Mouse (Mus musculus): ENCODE data around the gene Apbb2.

The Apbb2 gene

DNA sequence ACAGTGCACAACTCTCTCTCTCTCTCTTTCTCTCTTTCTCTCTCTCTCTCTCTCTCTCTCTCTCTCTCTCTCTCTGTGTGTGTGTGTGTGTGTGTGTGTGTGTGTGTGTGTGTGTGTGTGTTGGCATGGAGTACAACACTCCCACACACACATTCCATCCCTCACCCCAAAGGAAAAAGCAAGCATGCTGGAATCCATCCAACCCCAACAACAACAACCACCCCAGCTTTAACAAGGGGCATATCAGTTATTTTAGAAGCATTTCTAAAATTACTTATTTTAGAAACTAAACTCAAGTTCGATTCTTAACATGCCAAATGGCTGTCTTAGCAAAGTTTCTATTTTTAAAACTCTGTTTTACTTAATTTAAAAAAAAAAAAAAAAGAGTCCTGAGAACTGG is 68.9 kb downstream of the Apbb2 start:
- no peak for DNase-seq (ENCODE audit: low spot score in 2 of 2)

- DNase-seq (ENCODE audit: low spot score in 2 of 2), result no peak
These were observed 71.5 kb downstream of the Apbb2 start for GRCm38 (mm10) chr5:66546969-66547511.

DNA sequence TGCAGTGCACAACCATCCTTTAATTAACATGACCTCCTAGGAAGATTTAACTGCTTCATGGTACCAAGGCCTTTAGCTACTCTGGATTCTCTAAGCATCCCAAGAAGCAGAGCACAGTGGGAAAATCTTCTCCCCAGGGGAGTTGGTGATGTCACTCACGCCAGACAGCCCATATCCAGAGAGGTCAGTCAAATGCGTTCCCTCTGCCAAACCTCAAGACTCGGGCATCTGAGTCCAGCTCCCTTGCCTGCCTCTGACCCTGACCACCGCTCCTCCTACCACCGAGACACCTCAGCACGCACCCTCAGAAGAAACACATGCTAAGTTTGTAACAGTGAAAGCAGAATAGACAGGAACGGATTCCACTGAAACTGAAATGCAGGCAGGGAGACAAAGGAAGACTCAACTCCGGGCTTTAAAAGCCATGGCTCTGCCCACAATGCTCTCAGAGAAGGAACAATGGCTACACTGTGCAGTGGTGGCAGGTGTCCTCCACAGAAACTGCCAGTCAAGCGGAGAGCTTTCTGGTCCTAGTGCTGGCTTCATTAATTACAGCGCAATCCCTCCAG is 72.9 kb downstream of the Apbb2 start:
- DNase-seq (ENCODE audit: low spot score in 2 of 2), result no peak

GRCm38 (mm10) chr5:66543761-66544160 is 74.8 kb downstream of the Apbb2 start:
- no peak for DNase-seq (ENCODE audit: low spot score in 2 of 2)

GRCm38 (mm10) chr5:66543344-66543743 is 75.2 kb downstream of the Apbb2 start:
- DNase-seq (ENCODE audit: low spot score in 2 of 2), result no peak

GRCm38 (mm10) chr5:66542521-66542920 is 76.1 kb downstream of the Apbb2 start:
- no peak for DNase-seq (ENCODE audit: low spot score in 2 of 2)

- no peak for DNase-seq (ENCODE audit: low spot score in 2 of 2)
These were observed 77.2 kb downstream of the Apbb2 start for GRCm38 (mm10) chr5:66541385-66541784.

GRCm38 (mm10) chr5:66540246-66540645 is 78.3 kb downstream of the Apbb2 start:
- DNase-seq (ENCODE audit: low spot score in 2 of 2), result no peak

DNA sequence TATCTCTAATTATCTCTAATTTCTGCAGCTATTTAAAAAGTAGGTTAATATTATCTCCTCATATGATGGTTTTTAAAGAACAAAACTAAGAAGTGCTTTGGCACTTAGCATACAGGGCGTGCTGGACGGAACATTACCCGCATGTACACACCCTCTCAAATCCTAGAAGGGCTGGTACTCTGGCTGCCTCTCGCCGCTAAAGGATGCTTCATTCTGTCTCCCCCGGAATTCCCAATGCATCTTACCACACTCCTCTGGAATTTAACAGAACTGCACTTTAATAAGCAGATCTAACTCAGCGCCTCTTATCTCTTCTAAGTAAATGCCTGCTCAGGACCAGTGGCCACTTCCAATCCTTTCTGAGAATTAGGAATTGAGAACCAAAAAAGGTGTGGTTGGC is 80.8 kb downstream of the Apbb2 start:
- no peak for DNase-seq (ENCODE audit: low spot score in 2 of 2)

GRCm38 (mm10) chr5:66536696-66537358 is 81.8 kb downstream of the Apbb2 start:
- DNase-seq (ENCODE audit: low spot score in 2 of 2), result no peak

DNA sequence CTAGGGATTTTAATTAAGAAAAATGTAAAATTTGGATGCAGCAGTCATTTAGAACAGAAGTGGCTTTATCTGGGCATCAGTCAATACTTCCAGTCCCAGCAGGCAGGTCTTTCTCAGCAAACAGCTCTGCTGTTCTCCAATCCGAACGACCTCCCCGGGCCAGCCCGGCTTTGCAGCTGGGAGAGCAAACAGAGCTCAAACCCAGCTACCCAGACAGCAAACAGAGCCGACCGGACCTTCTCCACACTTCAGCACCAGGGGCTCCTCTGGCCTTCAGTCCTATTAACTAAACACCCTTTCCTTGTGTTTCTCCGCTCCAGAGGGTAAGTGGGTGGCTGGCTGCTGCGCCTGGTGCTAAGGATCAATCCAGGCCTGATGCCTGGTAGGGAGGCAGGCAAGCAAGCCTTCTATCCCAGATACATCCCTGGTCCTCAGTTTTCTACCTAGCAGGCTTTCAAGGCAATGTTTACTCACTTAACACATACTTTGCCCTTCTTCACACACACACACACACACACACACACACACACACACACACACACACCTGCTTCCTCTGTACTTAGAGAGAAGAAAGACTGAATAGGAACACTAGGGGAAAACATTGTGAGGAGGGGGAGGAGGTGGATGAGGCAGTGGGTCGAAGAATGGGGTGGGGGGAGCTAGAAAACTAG is 82.9 kb downstream of the Apbb2 start:
- DNase-seq (ENCODE audit: low spot score in 2 of 2), result no peak

GRCm38 (mm10) chr5:66533711-66534425 is 84.7 kb downstream of the Apbb2 start:
- DNase-seq (ENCODE audit: low spot score in 2 of 2), result no peak

DNA sequence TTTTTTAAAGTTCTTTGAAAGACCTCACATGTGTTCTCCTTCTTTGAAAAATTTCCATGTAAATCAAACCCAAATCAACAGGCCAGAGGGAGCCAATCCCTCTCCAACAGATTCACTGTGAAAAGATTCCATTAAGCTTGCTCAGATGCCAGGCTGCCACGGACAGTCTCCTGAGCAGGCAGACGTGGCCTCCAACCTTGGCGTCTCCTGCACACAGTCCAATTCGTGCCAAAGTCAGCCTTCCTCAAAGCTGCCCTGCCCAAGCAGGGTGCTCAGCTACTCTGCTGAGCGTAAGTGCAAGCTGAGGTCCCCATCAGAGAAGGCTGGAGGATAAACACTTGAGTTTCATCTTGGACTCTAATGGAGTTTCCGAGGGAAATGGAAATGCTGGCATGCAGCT is 85.8 kb downstream of the Apbb2 start:
- DNase-seq (ENCODE audit: low spot score in 2 of 2), result no peak

DNA sequence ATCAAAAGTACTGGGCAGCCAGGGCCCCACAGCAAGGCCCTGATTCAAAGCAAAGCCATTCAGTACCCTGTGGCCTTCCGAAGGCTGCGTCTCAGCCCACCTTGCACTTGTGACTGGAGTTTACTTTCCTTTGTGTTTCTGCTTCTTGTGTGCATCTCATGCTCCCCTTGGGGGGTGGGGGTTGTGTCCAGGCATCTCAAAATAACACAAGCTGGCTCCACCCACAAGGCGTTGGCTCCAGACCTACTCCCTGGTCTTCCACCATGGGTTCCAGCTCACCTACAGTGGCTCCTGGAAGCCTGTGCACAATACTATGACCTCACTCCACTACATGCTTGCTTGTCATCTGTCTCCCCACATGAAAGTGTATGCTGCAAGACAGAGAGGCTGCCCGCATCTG is 88.2 kb downstream of the Apbb2 start:
- DNase-seq (ENCODE audit: low spot score in 2 of 2), result no peak

- no peak for DNase-seq (ENCODE audit: low spot score in 2 of 2)
These were observed 89.0 kb downstream of the Apbb2 start for GRCm38 (mm10) chr5:66529631-66530030.

GRCm38 (mm10) chr5:66528567-66528966 is 90.0 kb downstream of the Apbb2 start:
- DNase-seq (ENCODE audit: low spot score in 2 of 2), result no peak

- no peak for DNase-seq (ENCODE audit: low spot score in 2 of 2)
These were observed 91.5 kb downstream of the Apbb2 start for GRCm38 (mm10) chr5:66527090-66527489.

DNA sequence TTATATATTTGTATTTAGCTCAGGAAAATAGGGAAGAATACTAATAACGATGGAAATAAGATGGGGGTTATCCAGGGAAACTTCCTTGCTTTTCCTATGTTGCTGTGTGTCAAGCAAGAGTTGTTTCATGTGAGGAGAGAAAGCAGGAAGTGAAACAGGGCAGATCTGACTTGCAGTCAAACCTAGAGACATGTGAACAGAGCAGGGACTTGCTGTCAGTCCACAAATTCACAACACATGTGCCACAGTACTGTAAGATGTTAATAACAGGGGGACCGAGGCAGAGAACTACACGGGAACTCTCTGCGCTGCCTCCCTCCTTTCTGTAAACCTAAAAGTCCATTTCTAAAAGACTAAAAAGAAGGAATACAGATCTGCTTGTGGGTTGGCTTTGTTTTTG is 93.6 kb downstream of the Apbb2 start:
- DNase-seq (ENCODE audit: low spot score in 2 of 2), result no peak

GRCm38 (mm10) chr5:66523681-66524503 is 94.7 kb downstream of the Apbb2 start:
- no peak for DNase-seq (ENCODE audit: low spot score in 2 of 2)

GRCm38 (mm10) chr5:66521250-66521649 is 97.3 kb downstream of the Apbb2 start:
- DNase-seq (ENCODE audit: low spot score in 2 of 2), result no peak

DNA sequence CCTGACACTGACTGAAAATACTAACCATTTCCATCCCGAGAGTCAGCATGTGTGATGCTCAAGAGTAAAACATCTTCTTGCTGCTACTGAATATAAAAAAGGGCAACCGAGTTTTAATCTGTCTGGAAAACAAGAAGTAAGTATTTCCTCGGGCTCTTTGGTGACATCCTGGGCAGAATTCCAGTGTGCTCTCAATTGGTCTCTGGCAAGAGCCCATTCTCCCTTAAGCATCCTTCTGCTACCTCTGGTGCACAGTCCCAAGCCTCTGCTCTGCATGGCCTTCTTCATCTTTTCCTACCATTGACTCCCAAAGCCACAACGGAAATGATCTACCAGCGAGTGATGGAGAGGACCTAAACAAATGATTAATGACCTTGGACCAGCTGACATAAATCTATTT is 99.1 kb downstream of the Apbb2 start:
- no peak for DNase-seq (ENCODE audit: low spot score in 2 of 2)
